29 mouse cellular contexts compared by ENCODE assay signal in genomic region chr5:150083190-150083589, GRCm38 (mm10). TPM values are rescaled to one million over a fixed set of nuclear protein-coding genes. Genes with fewer than 3 reads are reported as not detected.
DNase-seq lines count a peak whose midpoint lies in the region; ATAC-seq and TF ChIP-seq lines count a peak whose summit lies in the region.
"Had no signal": no experiment of that assay in that cellular context is flagged by ENCODE, and none has a peak within 500 bp of the region (broad histone marks: within the 10 kb centered on the region; RNA-seq: fewer than 3 reads in every experiment).

No protein-coding gene starts in this region.

- H3K27me3 ChIP-seq in limb, embryonic 11.5 days (ENCODE audit: control insufficient read depth, insufficient read depth, low read length) = no peaks in the 10 kb centered on the region
- H3K27me3 ChIP-seq in limb, embryonic 10.5 days (ENCODE audit: low read depth, poor library complexity, severe bottlenecking) = no peaks in the 10 kb centered on the region
- no peaks in the 10 kb centered on the region for H3K27me3 ChIP-seq in testis, adult 2 months (ENCODE audit: control insufficient read depth, insufficient read depth, low read length)
- H3K27me3 ChIP-seq: embryonic facial prominence, embryonic 12.5 days; heart, embryonic 15.5 days; kidney, embryonic 15.5 days; midbrain, embryonic 13.5 days; neural tube, embryonic 13.5 days had no signal

- no peak overlapping the region for H3K4me2 ChIP-seq in limb, embryonic 11.5 days (ENCODE audit: low read depth, severe bottlenecking)
- H3K4me2 ChIP-seq: embryonic facial prominence, embryonic 12.5 days; heart, embryonic 15.5 days; kidney, embryonic 15.5 days; midbrain, embryonic 13.5 days; neural tube, embryonic 13.5 days had no signal

- no peaks in the 10 kb centered on the region for H3K36me3 ChIP-seq in limb, embryonic 11.5 days (ENCODE audit: control insufficient read depth, insufficient read depth, low read length)
- H3K36me3 ChIP-seq in limb, embryonic 10.5 days = no peaks in the 10 kb centered on the region
- H3K36me3 ChIP-seq in testis, adult 2 months (ENCODE audit: control insufficient read depth, insufficient read depth, low read length) = no peaks in the 10 kb centered on the region
- H3K36me3 ChIP-seq: embryonic facial prominence, embryonic 12.5 days; heart, embryonic 10.5 days; heart, embryonic 15.5 days; kidney, embryonic 15.5 days; midbrain, embryonic 13.5 days; neural tube, embryonic 13.5 days had no signal

- peaks cover 2% of the 10 kb centered on the region; the same call in 1 of the 2 replicates for H3K4me1 ChIP-seq in limb, embryonic 11.5 days (ENCODE audit: control insufficient read depth, insufficient read depth, low read length)
- H3K4me1 ChIP-seq in limb, embryonic 10.5 days = peaks cover 14% of the 10 kb centered on the region
- H3K4me1 ChIP-seq in testis, adult 2 months (ENCODE audit: control insufficient read depth, insufficient read depth, low read length) = peaks cover 12% of the 10 kb centered on the region

- H3K9ac ChIP-seq in limb, embryonic 11.5 days (ENCODE audit: low read length) = no peak overlapping the region
- H3K9ac ChIP-seq: embryonic facial prominence, embryonic 12.5 days; heart, embryonic 15.5 days; kidney, embryonic 15.5 days; liver, embryonic 14.5 days; midbrain, embryonic 13.5 days; neural tube, embryonic 13.5 days had no signal

- no peak for ATAC-seq in limb, embryonic 11.5 days (ENCODE audit: insufficient number of reproducible peaks, low FRiP score, low TSS enrichment, low read depth)
- ATAC-seq: forebrain, embryonic 14.5 days; hindbrain, postnatal 0 days; midbrain, embryonic 13.5 days had no signal

- no peak overlapping the region for H3K27ac ChIP-seq in limb, embryonic 11.5 days (replicated peaks; ENCODE audit: low read depth, low read length)
- no peak overlapping the region for H3K27ac ChIP-seq in limb, embryonic 10.5 days
- peak overlapping the region; percentile 63; the same call in 1 of the 2 replicates for H3K27ac ChIP-seq in testis, adult 2 months (ENCODE audit: control insufficient read depth, insufficient read depth, low read depth, low read length)
- H3K27ac ChIP-seq: embryonic facial prominence, embryonic 12.5 days; heart, embryonic 10.5 days; heart, embryonic 15.5 days; hindbrain, postnatal 0 days; kidney, embryonic 15.5 days; layer of hippocampus, adult 2 months; liver, embryonic 14.5 days; macrophage; midbrain, embryonic 13.5 days; neural tube, embryonic 13.5 days had no signal

- peak; percentile 14 for DNase-seq in limb, embryonic 11.5 days (ENCODE audit: low spot score)
- no peak for DNase-seq in limb, embryonic 10.5 days (ENCODE audit: low spot score)
- no peak for DNase-seq in testis, postnatal 14 days (ENCODE audit: low spot score)
- DNase-seq in lung, postnatal 36 days = peak; percentile 26
- no peak for DNase-seq in right cerebral cortex, postnatal 4 days
- DNase-seq in T-cell, adult 2 months (ENCODE audit: low spot score) = no peak
- DNase-seq in thymus, postnatal 36 days = no peak
- DNase-seq: adrenal gland, postnatal 14 days; cerebellum, adult 11 months; cerebellum, adult 9-10 months; cerebellum, postnatal 36 days; embryo, embryonic 11 days; gastrocnemius, postnatal 14 days; kidney, adult 18-20 months; layer of hippocampus, postnatal 36 days; left cerebral cortex, postnatal 4 days; liver had no signal

- WGBS in limb, embryonic 11.5 days = 73% methylated on average over 5 of the region's 5 CpGs
- WGBS in limb, embryonic 10.5 days = 69% methylated on average over 5 of the region's 5 CpGs

- TF ChIP-seq CTCF in testis, adult 2 months (IDR thresholded peaks at IDR 0.05; ENCODE audit: control insufficient read depth, insufficient read depth, insufficient replicate concordance, low read depth, low read length) = no peak

- H3K4me3 ChIP-seq in limb, embryonic 11.5 days (ENCODE audit: low read depth, low read length) = no peak overlapping the region
- no peak overlapping the region for H3K4me3 ChIP-seq in limb, embryonic 10.5 days
- peak overlapping the region; percentile 85 for H3K4me3 ChIP-seq in testis, adult 2 months (ENCODE audit: control insufficient read depth, low read depth, low read length)
- H3K4me3 ChIP-seq: embryonic facial prominence, embryonic 12.5 days; heart, embryonic 10.5 days; heart, embryonic 15.5 days; kidney, embryonic 15.5 days; layer of hippocampus, adult 2 months; midbrain, embryonic 13.5 days; neural tube, embryonic 13.5 days had no signal

- no peak for TF ChIP-seq POLR2A in testis, adult 2 months (IDR thresholded peaks at IDR 0.05; ENCODE audit: control insufficient read depth, low read depth, low read length)

- no peaks in the 10 kb centered on the region for H3K9me3 ChIP-seq in limb, embryonic 11.5 days (ENCODE audit: control insufficient read depth, low read length)
- H3K9me3 ChIP-seq in limb, embryonic 10.5 days (replicated peaks) = no peaks in the 10 kb centered on the region; the same call in 1 of the 2 replicates
- H3K9me3 ChIP-seq: embryonic facial prominence, embryonic 12.5 days; heart, embryonic 10.5 days; heart, embryonic 15.5 days; kidney, embryonic 15.5 days; midbrain, embryonic 13.5 days; neural tube, embryonic 13.5 days had no signal

RNA-seq across cellular contexts. Expression of gene Fry, which starts 35.3 kb away (rescaled TPM):
- 4.7 and 5.2 TPM in 2 replicates for polyA plus RNA-seq in limb, embryonic 11.5 days (2014; fragmentation: Nextera tagmentation; extraction: Ambion mirVana)
- polyA plus RNA-seq in limb, embryonic 10.5 days (2016; fragmentation: Nextera tagmentation; extraction: Ambion mirVana) = 3.2 and 3.3 TPM in 2 replicates
- 7.1 and 8.4 TPM in 2 replicates for polyA plus RNA-seq in testis, adult 2 months (2012; rRNA removed)

Comparison
In these comparisons a context has a peak if more than half of its experiments do, and no peak if none do; other contexts are left out.
1. DNase-seq: peak in limb, embryonic 11.5 days (single experiment) and lung, postnatal 36 days (single experiment); none in limb, embryonic 10.5 days (single experiment), testis, postnatal 14 days (single experiment), right cerebral cortex, postnatal 4 days (single experiment), T-cell, adult 2 months (single experiment) and thymus, postnatal 36 days (0 of 2).